8 mouse cellular contexts compared by ENCODE assay signal in the genomic region with DNA sequence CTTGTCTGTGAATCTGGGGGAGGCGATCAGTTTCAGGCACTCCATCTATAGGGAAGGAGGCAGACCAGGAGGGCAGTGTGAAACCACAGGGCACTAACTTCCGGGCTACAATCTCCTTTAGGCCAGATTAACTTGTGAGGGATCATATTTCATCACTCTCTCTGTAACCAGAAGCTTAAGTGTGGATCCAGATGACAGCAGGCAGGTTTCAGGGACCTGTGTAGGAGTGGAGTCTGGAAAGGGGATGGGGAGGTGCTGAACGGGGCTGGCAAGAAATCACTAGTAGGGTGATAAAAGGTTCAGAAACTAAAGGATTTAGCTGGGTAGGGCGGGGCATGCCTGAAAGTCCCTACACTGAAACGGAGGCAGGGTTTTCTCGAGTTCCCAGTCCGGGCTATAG. TPM values are rescaled to one million over a fixed set of nuclear protein-coding genes. Genes with fewer than 3 reads are reported as not detected.
DNase-seq lines count a peak whose midpoint lies in the region; ATAC-seq and TF ChIP-seq lines count a peak whose summit lies in the region.

No protein-coding gene starts in this region.

- peak overlapping the region; percentile 60 for H3K4me3 ChIP-seq in heart, embryonic 15.5 days
- H3K4me3 ChIP-seq in hindbrain, postnatal 0 days (ENCODE audit: low read length) = peak overlapping the region; percentile 30
- H3K4me3 ChIP-seq in myocyte = peak overlapping the region; percentile 35

- peak overlapping the region; percentile 93 for H3K4me2 ChIP-seq in heart, embryonic 15.5 days
- H3K4me2 ChIP-seq in hindbrain, postnatal 0 days (ENCODE audit: low read depth, low read length) = peak overlapping the region; percentile 82
- peak overlapping the region; percentile 96 for H3K4me2 ChIP-seq in myocyte (ENCODE audit: low read depth)

- no peak overlapping the region for H3ac ChIP-seq in myocyte (ENCODE audit: control insufficient read depth, insufficient read length)

- H3K27ac ChIP-seq in heart, embryonic 15.5 days = no peak overlapping the region
- peak overlapping the region; percentile 62; the same call in 1 of the 2 replicates for H3K27ac ChIP-seq in hindbrain, postnatal 0 days

- no peak for ATAC-seq in heart, embryonic 15.5 days (replicated peaks; ENCODE audit: insufficient number of reproducible peaks, insufficient read depth, low FRiP score, low read depth)
- ATAC-seq in hindbrain, postnatal 0 days = no peak

- H3K36me3 ChIP-seq in heart, embryonic 15.5 days = no peaks in the 10 kb centered on the region; the same call in 1 of the 2 replicates
- H3K36me3 ChIP-seq in hindbrain, postnatal 0 days (ENCODE audit: insufficient read depth, low read length) = no peaks in the 10 kb centered on the region
- no peaks in the 10 kb centered on the region for H3K36me3 ChIP-seq in myocyte (ENCODE audit: control insufficient read depth, insufficient read depth)

- no peak for TF ChIP-seq CTCF in brain, embryonic 14.5 days (IDR thresholded peaks at IDR 0.05; ENCODE audit: borderline replicate concordance, extremely low read depth, insufficient read depth, insufficient read length)
- TF ChIP-seq CTCF in hindbrain, postnatal 0 days (IDR thresholded peaks at IDR 0.05; ENCODE audit: low read depth) = no peak

- no peak for DNase-seq in heart, postnatal 14 days
- DNase-seq in brain, embryonic 14.5 days (ENCODE audit: low read depth) = peak; percentile 35
- no peak for DNase-seq in hindbrain, postnatal 0 days (ENCODE audit: low spot score)
- DNase-seq in adipocyte (ENCODE audit: low spot score) = no peak
- DNase-seq in right cerebral cortex, postnatal 14 days = no peak
- DNase-seq in Muller cell, postnatal 12 days (ENCODE audit: inconsistent ontology term) = no peak

- H3K9me3 ChIP-seq in heart, embryonic 15.5 days (replicated peaks) = no peaks in the 10 kb centered on the region
- H3K9me3 ChIP-seq in hindbrain, postnatal 0 days (ENCODE audit: low read length) = no peaks in the 10 kb centered on the region

- peaks cover 22% of the 10 kb centered on the region for H3K4me1 ChIP-seq in heart, embryonic 15.5 days (replicated peaks)
- H3K4me1 ChIP-seq in hindbrain, postnatal 0 days (ENCODE audit: insufficient read depth, low read length) = peaks cover 30% of the 10 kb centered on the region

- intact Hi-C loops in heart, postnatal 14 days (cut with DNase I) = no loop called here

- no peaks in the 10 kb centered on the region for H3K79me2 ChIP-seq in myocyte (ENCODE audit: control insufficient read depth, insufficient read depth)

- TF ChIP-seq POLR2A in brain, embryonic 14.5 days (IDR thresholded peaks at IDR 0.05; ENCODE audit: borderline replicate concordance, extremely low read depth, insufficient read depth, insufficient read length, poor library complexity, severe bottlenecking) = no peak
- TF ChIP-seq POLR2A in myocyte (IDR thresholded peaks at IDR 0.05; ENCODE audit: insufficient read length, low read depth) = no peak

- H3K27me3 ChIP-seq in heart, embryonic 15.5 days = peaks cover 33% of the 10 kb centered on the region
- H3K27me3 ChIP-seq in hindbrain, postnatal 0 days (ENCODE audit: insufficient read depth, low read length) = no peaks in the 10 kb centered on the region
- H3K27me3 ChIP-seq in myocyte (ENCODE audit: control insufficient read depth, insufficient read depth, insufficient read length) = peaks cover 20% of the 10 kb centered on the region

- 7% methylated on average over 7 of the region's 7 CpGs for WGBS in heart, embryonic 15.5 days
- WGBS in hindbrain, postnatal 0 days = 8% methylated on average over 7 of the region's 7 CpGs

- peak overlapping the region; percentile 53 for H3K9ac ChIP-seq in heart, embryonic 15.5 days
- H3K9ac ChIP-seq in hindbrain, postnatal 0 days (replicated peaks; ENCODE audit: low read length) = peak overlapping the region; percentile 56

TF ChIP-seq in myocyte, 11 proteins besides CTCF, POLR2A, EP300 and RAD21:
- no peak for TF ChIP-seq TCF3 (IDR thresholded peaks at IDR 0.05; ENCODE audit: insufficient read length, low read depth)
- no peak for TF ChIP-seq POLR2AphosphoS2 (IDR thresholded peaks at IDR 0.05; ENCODE audit: insufficient read length, low read depth)
- no peak for TF ChIP-seq E2F4 (IDR thresholded peaks at IDR 0.05; ENCODE audit: insufficient read depth)
TF ChIP-seq in myocyte: peak in this region for 0.

RNA-seq across cellular contexts. Expression of gene Ap1g2, which starts 1.0 kb away (rescaled TPM):
- 8.5 and 12.6 TPM in 2 replicates for polyA plus RNA-seq in heart, embryonic 15.5 days (2015; fragmentation: Nextera tagmentation; extraction: Ambion mirVana)
- 1 to 10 TPM; 4.6 to 5.4 TPM for total RNA-seq in heart, postnatal 14 days (2021)
- polyA plus RNA-seq in brain, embryonic 14.5 days (2012; rRNA removed) = 13.6 and 20.6 TPM in 2 replicates
- 5.7 and 6.5 TPM in 2 replicates for total RNA-seq in hindbrain, postnatal 0 days (2014; rRNA removed)
- polyA plus RNA-seq in hindbrain, postnatal 0 days (2015; fragmentation: Nextera tagmentation; extraction: Ambion mirVana) = 5.9 and 6.1 TPM in 2 replicates
- 6.5 TPM for polyA plus RNA-seq in myocyte (2012; fragmentation: generic; extraction: Trizol)

RNA-seq across cellular contexts. Expression of gene Thtpa, which starts 10.8 kb away (rescaled TPM):
- polyA plus RNA-seq in heart, embryonic 15.5 days (2015; fragmentation: Nextera tagmentation; extraction: Ambion mirVana) = 13.2 and 15.6 TPM in 2 replicates
- total RNA-seq in heart, postnatal 14 days (2021) = 10 to 100 TPM in 1 of 2 experiments, 1 to 10 TPM in 1; 9.6 to 11.4 TPM
- 13.5 and 18.3 TPM in 2 replicates for polyA plus RNA-seq in brain, embryonic 14.5 days (2012; rRNA removed)
- 37.7 and 44.1 TPM in 2 replicates for total RNA-seq in hindbrain, postnatal 0 days (2014; rRNA removed)
- 31.8 and 32.8 TPM in 2 replicates for polyA plus RNA-seq in hindbrain, postnatal 0 days (2015; fragmentation: Nextera tagmentation; extraction: Ambion mirVana)
- 10.8 TPM for polyA plus RNA-seq in myocyte (2012; fragmentation: generic; extraction: Trizol)

RNA-seq across cellular contexts. Expression of gene Jph4, which starts 11.3 kb away (rescaled TPM):
- polyA plus RNA-seq in heart, embryonic 15.5 days (2015; fragmentation: Nextera tagmentation; extraction: Ambion mirVana) = 0.24 and 0.55 TPM in 2 replicates
- under 1 TPM; 0.10 to 0.36 TPM for total RNA-seq in heart, postnatal 14 days (2021)
- polyA plus RNA-seq in brain, embryonic 14.5 days (2012; rRNA removed) = 147 and 155 TPM in 2 replicates
- total RNA-seq in hindbrain, postnatal 0 days (2014; rRNA removed) = 124 and 126 TPM in 2 replicates
- polyA plus RNA-seq in hindbrain, postnatal 0 days (2015; fragmentation: Nextera tagmentation; extraction: Ambion mirVana) = 28.3 and 29.4 TPM in 2 replicates
- not detected for polyA plus RNA-seq in myocyte (2012; fragmentation: generic; extraction: Trizol)

RNA-seq across cellular contexts. Expression of gene Zfhx2, which starts 13.3 kb away (rescaled TPM):
- polyA plus RNA-seq in heart, embryonic 15.5 days (2015; fragmentation: Nextera tagmentation; extraction: Ambion mirVana) = 2.6 and 3.6 TPM in 2 replicates
- total RNA-seq in heart, postnatal 14 days (2021) = 1 to 10 TPM; 2.5 to 3.3 TPM
- 10.4 and 34.9 TPM in 2 replicates for polyA plus RNA-seq in brain, embryonic 14.5 days (2012; rRNA removed)
- 10.7 and 10.9 TPM in 2 replicates for total RNA-seq in hindbrain, postnatal 0 days (2014; rRNA removed)
- polyA plus RNA-seq in hindbrain, postnatal 0 days (2015; fragmentation: Nextera tagmentation; extraction: Ambion mirVana) = 8.1 and 8.4 TPM in 2 replicates
- 0.98 TPM for polyA plus RNA-seq in myocyte (2012; fragmentation: generic; extraction: Trizol)

Comparison
In these comparisons a context has a peak if more than half of its experiments do, and no peak if none do; other contexts are left out.
1. RNA of gene Jph4, which starts 11.3 kb away (polyA plus RNA-seq): 147 to 155 TPM in brain, embryonic 14.5 days and 28.3 to 29.4 TPM in hindbrain, postnatal 0 days; 0.24 to 0.55 TPM in heart, embryonic 15.5 days and not detected in myocyte (single experiment); every median in the first group is over 10 times any median in the second.
2. Peak in every context shown above with its lines, with median percentiles within 50 percentile points of each other: H3K4me2 ChIP-seq and H3K4me3 ChIP-seq.